Mouse (Mus musculus): ENCODE data around the gene Mgp.
"Not testable (repeated sequence)": the region's sequence is repeated elsewhere in the genome, so short reads cannot be mapped to it uniquely, and the experiment has no call there.

The Mgp gene

GRCm38 (mm10) chr6:136898222-136898621 is 22.6 kb upstream of the Mgp start:
- DNase-seq (ENCODE audit: low read depth, low spot score), result peak; percentile 39

DNA sequence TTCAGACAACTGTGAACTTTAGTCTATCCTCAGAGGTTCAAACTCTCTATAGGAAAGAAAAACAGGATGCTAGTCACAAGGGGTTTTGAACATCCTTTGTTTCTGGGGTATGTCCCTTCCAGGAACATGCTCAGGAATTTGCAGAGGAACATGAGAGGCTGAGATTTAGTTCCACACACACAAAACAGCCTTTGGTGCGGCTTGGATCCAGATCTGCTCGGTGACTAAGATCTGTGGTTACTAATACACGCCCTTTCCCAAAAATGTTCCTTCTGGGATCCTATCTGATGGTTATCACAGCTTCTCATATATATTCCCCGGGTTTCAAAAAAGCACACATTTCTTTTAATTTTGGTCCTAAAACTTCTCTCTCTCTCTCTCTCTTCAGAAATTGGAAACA is 22.2 kb upstream of the Mgp start:
- peak; percentile 48 for DNase-seq (ENCODE audit: low read depth, low spot score)

DNA sequence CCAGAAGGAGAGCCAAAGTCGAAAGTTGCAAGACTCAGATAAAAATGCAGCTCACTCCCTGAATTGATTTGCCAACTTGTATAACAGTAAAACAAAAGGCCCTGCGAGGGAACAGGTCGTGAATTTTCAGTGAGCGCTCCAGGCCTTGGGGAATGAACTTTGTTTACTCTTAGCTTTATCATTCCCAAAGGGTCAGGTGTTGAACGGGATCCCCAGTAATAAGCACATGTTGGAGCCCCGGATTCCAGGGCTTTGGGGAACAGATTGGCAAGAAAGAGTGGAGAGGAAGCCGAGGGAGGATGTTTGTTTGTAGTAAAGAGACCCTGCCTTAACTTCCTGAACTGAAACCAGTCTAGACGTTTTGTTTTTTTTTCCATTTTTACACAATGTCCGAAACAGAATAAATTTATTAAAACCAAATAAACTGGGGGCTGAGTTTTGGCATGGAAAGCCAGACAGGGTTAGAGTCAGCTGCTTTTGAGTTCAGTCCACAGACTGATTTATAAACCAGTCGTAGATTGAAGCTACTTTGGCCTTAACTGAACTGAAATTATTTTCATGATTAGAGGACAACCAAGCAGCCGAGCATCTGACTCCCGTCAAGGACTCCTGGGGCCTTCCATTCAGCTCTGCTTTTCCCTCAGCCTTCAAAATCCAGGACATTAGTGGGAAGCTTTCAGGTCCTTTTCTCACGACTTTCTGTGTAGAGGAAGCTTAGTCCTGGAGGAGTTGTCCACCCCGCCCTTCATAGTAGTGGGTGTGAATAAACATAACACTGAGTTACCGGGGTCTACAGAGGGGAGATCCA is 19.1 kb upstream of the Mgp start:
- DNase-seq (ENCODE audit: low read depth, low spot score), result peak; percentile 62

DNA sequence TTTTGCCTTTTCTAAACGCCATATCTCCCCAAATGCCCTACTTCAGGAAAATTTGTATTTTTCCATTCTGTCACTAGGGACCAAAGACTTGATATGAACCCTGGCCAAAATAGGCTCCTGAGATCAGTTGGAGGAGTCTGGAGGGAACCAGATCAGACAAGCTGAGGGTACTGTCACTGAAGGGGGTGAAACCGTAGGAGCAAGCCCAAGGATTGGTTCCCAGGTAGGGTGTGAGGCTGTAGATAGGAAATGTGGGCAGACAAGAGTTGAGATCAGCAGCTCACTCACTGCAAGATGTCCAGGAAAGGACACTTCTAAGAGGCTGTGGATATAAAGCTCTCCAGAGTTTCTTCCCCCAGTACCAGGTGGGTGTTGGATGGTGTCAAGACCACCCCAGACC is 16.4 kb upstream of the Mgp start:
- no peak for DNase-seq (ENCODE audit: low read depth, low spot score)

GRCm38 (mm10) chr6:136889554-136889953 is 13.9 kb upstream of the Mgp start:
- DNase-seq (ENCODE audit: low read depth, low spot score), result no peak

- DNase-seq (ENCODE audit: low read depth, low spot score), result no peak
Observed at GRCm38 (mm10) chr6:136889067-136889466, 13.4 kb upstream of the Mgp start.

GRCm38 (mm10) chr6:136887854-136888253 is 12.2 kb upstream of the Mgp start:
- peak; percentile 79 for DNase-seq (ENCODE audit: low read depth, low spot score)

GRCm38 (mm10) chr6:136884766-136885165 is 9.1 kb upstream of the Mgp start:
- not testable (repeated sequence) for DNase-seq (ENCODE audit: low read depth, low spot score)

DNA sequence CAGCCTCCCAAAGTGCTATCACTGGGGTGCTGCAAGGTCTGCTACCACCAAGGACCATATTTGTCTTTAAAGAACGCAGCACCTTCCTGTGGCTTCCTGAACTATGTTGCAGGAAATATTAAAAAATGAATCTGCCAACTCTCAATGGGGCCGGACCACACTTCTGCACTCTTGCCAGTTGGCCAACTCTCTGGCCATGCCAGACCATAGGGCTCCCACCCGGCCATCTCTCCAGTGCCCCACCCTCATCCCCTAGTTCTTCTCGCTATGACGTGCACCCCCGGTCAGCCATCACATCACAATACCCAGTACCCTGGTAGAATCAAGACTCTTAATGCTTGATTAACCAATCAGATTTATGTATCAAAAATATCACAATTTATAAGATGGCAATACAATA is 8.3 kb upstream of the Mgp start:
- DNase-seq (ENCODE audit: low read depth, low spot score), result no peak

GRCm38 (mm10) chr6:136883431-136883915 is 7.8 kb upstream of the Mgp start:
- DNase-seq (ENCODE audit: low read depth, low spot score), result peak; percentile 35

DNA sequence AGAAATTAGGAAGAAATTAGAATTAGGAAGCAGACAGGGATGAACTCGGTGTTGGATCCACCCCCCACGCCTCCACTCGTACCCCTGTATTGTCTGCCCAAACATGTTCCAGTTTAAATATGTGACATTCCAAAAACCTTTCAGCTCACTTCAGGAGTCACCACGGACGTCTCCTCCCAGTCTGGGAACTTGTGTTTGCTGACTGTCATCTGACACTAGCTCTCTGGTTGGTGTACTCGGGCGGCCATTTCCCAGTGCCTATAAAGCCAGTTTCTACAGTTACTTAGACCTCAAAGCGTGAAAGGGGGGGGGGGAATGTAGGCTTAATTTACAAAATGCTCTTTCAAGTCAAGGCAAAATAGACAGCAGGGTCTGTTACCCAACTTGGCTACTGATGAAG is 6.1 kb upstream of the Mgp start:
- DNase-seq (ENCODE audit: low read depth, low spot score), result no peak

GRCm38 (mm10) chr6:136874599-136874998 is 1.0 kb downstream of the Mgp start:
- DNase-seq (ENCODE audit: low read depth, low spot score), result no peak

DNA sequence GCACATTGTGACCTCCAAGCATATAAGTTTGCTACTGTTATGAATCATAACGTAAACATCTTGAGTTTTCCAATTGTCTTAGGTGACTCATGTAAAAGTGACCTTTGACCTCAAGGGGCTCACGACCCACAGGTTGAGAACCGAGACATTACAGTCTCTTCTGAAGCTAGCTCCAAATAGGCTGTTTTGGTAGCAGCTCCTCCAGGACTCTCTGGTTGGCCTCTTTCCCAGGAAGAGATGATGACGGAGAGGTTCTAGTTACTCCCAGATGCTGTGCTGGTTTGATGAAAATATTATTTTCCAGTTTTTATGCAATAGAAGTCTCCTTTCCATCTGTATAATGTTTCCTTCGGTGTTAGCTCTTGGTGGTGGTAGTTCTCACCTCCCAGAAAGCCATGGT is 6.7 kb downstream of the Mgp start:
- no peak for DNase-seq (ENCODE audit: low read depth, low spot score)

GRCm38 (mm10) chr6:136866150-136866549 is 9.5 kb downstream of the Mgp start:
- no peak for DNase-seq (ENCODE audit: low read depth, low spot score)

DNA sequence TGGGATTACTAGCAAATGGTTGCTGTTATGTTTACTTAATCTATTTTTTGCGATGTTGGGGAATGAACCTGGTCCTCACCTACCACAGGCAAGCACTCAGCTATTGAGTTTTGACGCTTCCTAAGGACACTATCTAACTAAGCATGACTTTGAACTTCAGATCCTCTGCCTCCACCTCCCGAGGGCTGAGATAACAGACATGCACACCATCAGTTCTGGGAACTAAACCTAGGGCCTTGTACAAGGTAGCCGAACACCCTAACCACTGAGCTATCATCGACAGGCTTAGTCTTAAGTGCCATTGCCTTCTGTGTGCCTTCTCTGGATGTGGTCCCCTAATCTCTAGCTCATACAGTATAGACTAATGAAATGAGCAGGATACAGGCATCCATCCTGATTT is 10.3 kb downstream of the Mgp start:
- DNase-seq (ENCODE audit: low read depth, low spot score), result no peak

GRCm38 (mm10) chr6:136861020-136861419 is 14.6 kb downstream of the Mgp start:
- DNase-seq (ENCODE audit: low read depth, low spot score), result no peak

DNA sequence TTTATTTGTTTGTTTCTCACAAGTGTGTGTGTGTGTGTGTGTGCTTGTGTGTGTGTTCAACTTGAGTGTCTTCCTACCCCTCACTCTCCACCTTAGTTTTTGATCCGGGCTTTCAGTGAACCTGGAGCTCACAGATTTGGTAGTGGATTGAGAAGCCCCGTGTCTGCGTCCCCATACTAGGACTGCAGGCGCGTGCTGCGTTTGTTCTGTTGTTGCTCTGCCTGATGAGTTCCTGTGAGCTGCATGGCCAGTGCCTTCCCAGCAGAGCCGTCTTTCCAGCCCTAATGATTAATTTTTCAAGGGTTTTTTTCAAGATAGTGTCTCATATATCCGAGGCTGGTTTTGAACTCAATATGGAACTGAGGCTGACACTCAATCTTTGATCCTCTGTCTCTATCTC is 17.2 kb downstream of the Mgp start:
- no peak for DNase-seq (ENCODE audit: low read depth, low spot score)

- DNase-seq (ENCODE audit: low read depth, low spot score), result no peak
Observed at GRCm38 (mm10) chr6:136857873-136858260, 17.8 kb downstream of the Mgp start.

- DNase-seq (ENCODE audit: low read depth, low spot score), result no peak
Observed at GRCm38 (mm10) chr6:136857186-136857872, 18.3 kb downstream of the Mgp start, which contains the start of gene Art4. Gene Art4, minus strand, starts transcription at chr6:136857733.

DNA sequence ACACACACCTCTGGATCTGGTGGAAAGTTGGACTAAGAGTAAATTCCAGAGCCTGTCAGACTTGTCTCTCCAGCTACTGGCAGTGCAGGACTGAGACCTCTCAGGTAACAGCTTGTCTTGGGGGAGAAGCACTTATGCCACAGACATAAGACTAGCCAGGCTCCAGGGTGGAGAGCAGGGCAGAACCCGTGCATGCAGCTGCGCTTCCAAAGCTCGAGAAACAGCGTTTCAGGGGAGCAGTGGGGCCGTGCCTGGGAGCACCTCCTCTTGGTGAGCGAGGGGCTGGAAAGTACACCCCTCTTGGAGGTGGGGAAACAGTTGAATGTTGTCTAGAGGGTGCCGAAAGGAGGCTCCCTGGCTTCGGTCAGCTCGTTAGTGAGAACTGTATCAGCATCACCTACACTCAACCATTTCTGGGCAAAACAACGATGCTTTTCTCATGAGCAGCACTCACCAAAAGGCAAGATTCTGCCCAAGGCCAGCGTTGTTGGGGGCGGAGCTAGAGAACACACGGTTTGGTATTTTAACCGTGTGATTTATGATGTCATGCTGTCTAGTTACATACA is 19.5 kb downstream of the Mgp start:
- no peak for DNase-seq (ENCODE audit: low read depth, low spot score)

DNA sequence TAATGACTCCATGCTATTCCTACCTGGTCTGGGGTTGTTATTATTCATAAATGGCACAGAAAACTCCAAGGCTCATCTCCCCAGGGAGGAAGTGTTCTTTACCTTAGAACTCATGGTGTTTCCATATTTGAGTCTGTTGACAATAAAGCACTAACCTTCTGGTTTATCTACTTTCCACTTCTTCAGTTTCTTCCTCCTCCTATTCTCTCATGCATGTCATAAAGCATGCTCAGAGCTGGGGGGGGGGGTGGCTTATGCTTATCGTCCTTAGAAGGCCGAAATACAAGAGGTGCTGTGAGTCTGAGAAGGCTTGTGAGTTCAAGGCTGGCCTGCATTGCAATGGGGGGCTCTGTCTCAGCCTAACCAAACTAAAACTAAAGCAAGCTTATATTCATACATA is 20.4 kb downstream of the Mgp start:
- no peak for DNase-seq (ENCODE audit: low read depth, low spot score)

- no peak for DNase-seq (ENCODE audit: low read depth, low spot score)
Observed at GRCm38 (mm10) chr6:136854361-136854781, 21.3 kb downstream of the Mgp start.

DNA sequence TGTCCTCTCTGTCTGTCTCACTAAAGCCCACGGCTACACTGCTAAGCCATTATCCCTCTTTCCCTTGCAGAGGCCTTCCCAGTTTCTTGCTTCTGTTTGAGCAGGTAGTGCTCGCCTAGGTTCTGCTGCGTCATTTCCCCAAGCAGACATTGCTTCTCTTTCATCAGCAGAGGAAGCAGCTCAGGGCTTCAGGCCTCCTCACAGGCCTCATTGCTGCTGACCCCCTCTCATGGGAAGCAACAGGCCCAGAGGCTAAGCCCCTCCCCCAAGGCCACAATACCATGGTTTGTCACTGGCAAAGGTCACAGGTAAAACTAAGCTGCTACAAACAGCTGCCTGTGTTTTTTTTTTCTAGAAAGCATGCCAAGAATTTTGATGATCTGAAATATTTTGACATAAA is 22.9 kb downstream of the Mgp start:
- no peak for DNase-seq (ENCODE audit: low read depth, low spot score)
